Mouse (Mus musculus) testis, postnatal 14 days (tissue): Measurements from ENCODE around the gene Aacs.

Experiments used
- DNase-seq: peaks from one replicate; pipeline ENCODE4 v3.0.0; 2021; ENCODE audit warnings: low spot score

Gene Aacs

GRCm38 (mm10) chr5:125534168-125534610 is 58.6 kb downstream of the Aacs start:
- no peak for DNase-seq

- no peak for DNase-seq
Measured at GRCm38 (mm10) chr5:125534611-125535324, 59.2 kb downstream of the Aacs start.

- DNase-seq, result no peak
Measured at GRCm38 (mm10) chr5:125545090-125545489, 69.5 kb downstream of the Aacs start.

GRCm38 (mm10) chr5:125546293-125546692 is 70.7 kb downstream of the Aacs start:
- DNase-seq, result no peak

- DNase-seq, result no peak
Measured at GRCm38 (mm10) chr5:125549750-125550489, 74.3 kb downstream of the Aacs start.

GRCm38 (mm10) chr5:125555732-125556131 is 80.1 kb downstream of the Aacs start:
- DNase-seq, result no peak

- no peak for DNase-seq
Measured at GRCm38 (mm10) chr5:125563492-125563891, 87.9 kb downstream of the Aacs start.

GRCm38 (mm10) chr5:125565725-125566124 is 90.1 kb downstream of the Aacs start:
- DNase-seq, result no peak
